Mouse (Mus musculus): Measurements from ENCODE around the gene Pip5k1b. TPM values are rescaled to one million over a fixed set of nuclear protein-coding genes. Genes with fewer than 3 reads are reported as not detected.

Gene Pip5k1b
- polyA plus RNA-seq, 1 experiment from 2014 or later, result 1.6 TPM

GRCm38 (mm10) chr19:24368419-24368818, 187.3 kb downstream of the Pip5k1b start:
- Histone ChIP-seq H3K27me3 (ENCODE audit: control insufficient read depth, insufficient read depth, low read depth, low read length) (no peaks in the 10 kb centered on the region), H3K36me3 (ENCODE audit: control insufficient read depth, insufficient read depth, low read length) (no peaks in the 10 kb centered on the region), H3K4me2 (ENCODE audit: low read length) (no peak overlapping the region), H3K4me3 (ENCODE audit: low read depth, low read length) (no peak overlapping the region), H3K9me3 (replicated peaks; ENCODE audit: control insufficient read depth, low read length, poor library complexity, severe bottlenecking) (no peaks in the 10 kb centered on the region), H3K27ac (ENCODE audit: low read length) (no peak overlapping the region), H3K9ac (ENCODE audit: low read depth, low read length) (no peak overlapping the region), H3K4me1 (ENCODE audit: control insufficient read depth, insufficient read depth, low read length) (peaks cover 13% of the 10 kb centered on the region)
- no peak for ATAC-seq
- 84% methylated on average over 6 of the region's 6 CpGs for WGBS

GRCm38 (mm10) chr19:24367722-24368121, 187.9 kb downstream of the Pip5k1b start:
- no peaks in the 10 kb centered on the region for H3K27me3 ChIP-seq (ENCODE audit: control insufficient read depth, insufficient read depth, low read depth, low read length)
- no peak overlapping the region for H3K27ac ChIP-seq (ENCODE audit: low read length)
- H3K9ac ChIP-seq (ENCODE audit: low read depth, low read length), result no peak overlapping the region
- H3K36me3 ChIP-seq (ENCODE audit: control insufficient read depth, insufficient read depth, low read length), result no peaks in the 10 kb centered on the region
- 81% methylated on average over 4 of the region's 4 CpGs for WGBS
- H3K4me3 ChIP-seq (ENCODE audit: low read depth, low read length), result no peak overlapping the region
- H3K4me2 ChIP-seq (ENCODE audit: low read length), result no peak overlapping the region
- peaks cover 13% of the 10 kb centered on the region for H3K4me1 ChIP-seq (ENCODE audit: control insufficient read depth, insufficient read depth, low read length)
- no peaks in the 10 kb centered on the region for H3K9me3 ChIP-seq (replicated peaks; ENCODE audit: control insufficient read depth, low read length, poor library complexity, severe bottlenecking)
- no peak for ATAC-seq

GRCm38 (mm10) chr19:24366747-24367146, 188.9 kb downstream of the Pip5k1b start:
- 92% methylated on average over 1 of the region's 1 CpGs for WGBS
- H3K9ac ChIP-seq (ENCODE audit: low read depth, low read length), result no peak overlapping the region
- no peaks in the 10 kb centered on the region for H3K27me3 ChIP-seq (ENCODE audit: control insufficient read depth, insufficient read depth, low read depth, low read length)
- H3K27ac ChIP-seq (ENCODE audit: low read length), result no peak overlapping the region
- H3K9me3 ChIP-seq (replicated peaks; ENCODE audit: control insufficient read depth, low read length, poor library complexity, severe bottlenecking), result no peaks in the 10 kb centered on the region
- peaks cover 3% of the 10 kb centered on the region; the same call in 1 of the 2 replicates for H3K4me1 ChIP-seq (ENCODE audit: control insufficient read depth, insufficient read depth, low read length)
- no peak overlapping the region for H3K4me3 ChIP-seq (ENCODE audit: low read depth, low read length)
- H3K36me3 ChIP-seq (ENCODE audit: control insufficient read depth, insufficient read depth, low read length), result no peaks in the 10 kb centered on the region
- ATAC-seq, result no peak
- H3K4me2 ChIP-seq (ENCODE audit: low read length), result no peak overlapping the region

- 72% methylated on average over 8 of the region's 8 CpGs for WGBS
- H3K9me3 ChIP-seq (replicated peaks; ENCODE audit: control insufficient read depth, low read length, poor library complexity, severe bottlenecking), result no peaks in the 10 kb centered on the region
- no peaks in the 10 kb centered on the region for H3K36me3 ChIP-seq (ENCODE audit: control insufficient read depth, insufficient read depth, low read length)
- no peak overlapping the region for H3K9ac ChIP-seq (ENCODE audit: low read depth, low read length)
- no peaks in the 10 kb centered on the region for H3K4me1 ChIP-seq (ENCODE audit: control insufficient read depth, insufficient read depth, low read length)
- H3K4me2 ChIP-seq (ENCODE audit: low read length), result no peak overlapping the region
- no peak overlapping the region for H3K4me3 ChIP-seq (ENCODE audit: low read depth, low read length)
- no peak for ATAC-seq
- no peaks in the 10 kb centered on the region for H3K27me3 ChIP-seq (ENCODE audit: control insufficient read depth, insufficient read depth, low read depth, low read length)
- H3K27ac ChIP-seq (ENCODE audit: low read length), result no peak overlapping the region
Measured at GRCm38 (mm10) chr19:24362626-24363321, 192.9 kb downstream of the Pip5k1b start.

GRCm38 (mm10) chr19:24359270-24359669, 196.4 kb downstream of the Pip5k1b start:
- H3K27ac ChIP-seq (ENCODE audit: low read length), result no peak overlapping the region
- 87% methylated on average over 9 of the region's 9 CpGs for WGBS

GRCm38 (mm10) chr19:24352298-24352959, 203.2 kb downstream of the Pip5k1b start:
- 65% methylated on average over 5 of the region's 5 CpGs for WGBS
- H3K27me3 ChIP-seq (ENCODE audit: control insufficient read depth, insufficient read depth, low read depth, low read length), result no peaks in the 10 kb centered on the region
- no peak overlapping the region for H3K4me3 ChIP-seq (ENCODE audit: low read depth, low read length)
- no peaks in the 10 kb centered on the region; the same call in 1 of the 2 replicates for H3K9me3 ChIP-seq (replicated peaks; ENCODE audit: control insufficient read depth, low read length, poor library complexity, severe bottlenecking)
- H3K4me2 ChIP-seq (ENCODE audit: low read length), result no peak overlapping the region
- no peaks in the 10 kb centered on the region for H3K36me3 ChIP-seq (ENCODE audit: control insufficient read depth, insufficient read depth, low read length)
- H3K4me1 ChIP-seq (ENCODE audit: control insufficient read depth, insufficient read depth, low read length), result no peaks in the 10 kb centered on the region
- ATAC-seq, result no peak
- H3K9ac ChIP-seq (ENCODE audit: low read depth, low read length), result no peak overlapping the region
- no peak overlapping the region for H3K27ac ChIP-seq (ENCODE audit: low read length)

More at GRCm38 (mm10) chr19:24359270-24359669, 196.4 kb downstream of the Pip5k1b start:
- Histone ChIP-seq H3K4me1 (ENCODE audit: control insufficient read depth, insufficient read depth, low read length) (no peaks in the 10 kb centered on the region), H3K9me3 (replicated peaks; ENCODE audit: control insufficient read depth, low read length, poor library complexity, severe bottlenecking) (no peaks in the 10 kb centered on the region), H3K9ac (ENCODE audit: low read depth, low read length) (no peak overlapping the region), H3K4me3 (ENCODE audit: low read depth, low read length) (no peak overlapping the region), H3K36me3 (ENCODE audit: control insufficient read depth, insufficient read depth, low read length) (no peaks in the 10 kb centered on the region), H3K4me2 (ENCODE audit: low read length) (no peak overlapping the region), H3K27me3 (ENCODE audit: control insufficient read depth, insufficient read depth, low read depth, low read length) (no peaks in the 10 kb centered on the region)
- no peak for ATAC-seq

- no peaks in the 10 kb centered on the region for H3K9me3 ChIP-seq (replicated peaks; ENCODE audit: control insufficient read depth, low read length, poor library complexity, severe bottlenecking)
- ATAC-seq, result no peak
- H3K36me3 ChIP-seq (ENCODE audit: control insufficient read depth, insufficient read depth, low read length), result no peaks in the 10 kb centered on the region
- no peak overlapping the region for H3K4me2 ChIP-seq (ENCODE audit: low read length)
- no peak overlapping the region for H3K9ac ChIP-seq (ENCODE audit: low read depth, low read length)
- no peaks in the 10 kb centered on the region for H3K27me3 ChIP-seq (ENCODE audit: control insufficient read depth, insufficient read depth, low read depth, low read length)
- 95% methylated on average over 8 of the region's 8 CpGs for WGBS
- no peak overlapping the region for H3K4me3 ChIP-seq (ENCODE audit: low read depth, low read length)
- H3K27ac ChIP-seq (ENCODE audit: low read length), result no peak overlapping the region
- H3K4me1 ChIP-seq (ENCODE audit: control insufficient read depth, insufficient read depth, low read length), result no peaks in the 10 kb centered on the region
Measured at GRCm38 (mm10) chr19:24344501-24344900, 211.2 kb downstream of the Pip5k1b start.

GRCm38 (mm10) chr19:24342786-24343185, 212.9 kb downstream of the Pip5k1b start:
- H3K4me3 ChIP-seq (ENCODE audit: low read depth, low read length), result no peak overlapping the region
- H3K36me3 ChIP-seq (ENCODE audit: control insufficient read depth, insufficient read depth, low read length), result no peaks in the 10 kb centered on the region
- whole genome bisulfite sequencing, result 69% methylated on average over 5 of the region's 5 CpGs
- no peaks in the 10 kb centered on the region for H3K4me1 ChIP-seq (ENCODE audit: control insufficient read depth, insufficient read depth, low read length)
- no peak overlapping the region for H3K9ac ChIP-seq (ENCODE audit: low read depth, low read length)
- H3K9me3 ChIP-seq (replicated peaks; ENCODE audit: control insufficient read depth, low read length, poor library complexity, severe bottlenecking), result no peaks in the 10 kb centered on the region
- no peak overlapping the region for H3K4me2 ChIP-seq (ENCODE audit: low read length)
- H3K27ac ChIP-seq (ENCODE audit: low read length), result no peak overlapping the region
- no peaks in the 10 kb centered on the region for H3K27me3 ChIP-seq (ENCODE audit: control insufficient read depth, insufficient read depth, low read depth, low read length)
- ATAC-seq, result no peak

- Histone ChIP-seq H3K9me3 (replicated peaks; ENCODE audit: control insufficient read depth, low read length, poor library complexity, severe bottlenecking) (no peaks in the 10 kb centered on the region), H3K4me1 (ENCODE audit: control insufficient read depth, insufficient read depth, low read length) (no peaks in the 10 kb centered on the region), H3K27ac (ENCODE audit: low read length) (no peak overlapping the region), H3K9ac (ENCODE audit: low read depth, low read length) (no peak overlapping the region), H3K4me2 (ENCODE audit: low read length) (no peak overlapping the region), H3K36me3 (ENCODE audit: control insufficient read depth, insufficient read depth, low read length) (no peaks in the 10 kb centered on the region), H3K27me3 (ENCODE audit: control insufficient read depth, insufficient read depth, low read depth, low read length) (no peaks in the 10 kb centered on the region), H3K4me3 (ENCODE audit: low read depth, low read length) (no peak overlapping the region)
- WGBS, result 74% methylated on average over 12 of the region's 12 CpGs
- no peak for ATAC-seq
Measured at GRCm38 (mm10) chr19:24336370-24337076, 219.1 kb downstream of the Pip5k1b start.
